Mouse (Mus musculus) megakaryocyte, embryonic 14.5 days (primary cell): ENCODE measurements around the gene Fahd1. TPM values are rescaled to one million over a fixed set of nuclear protein-coding genes. Genes with fewer than 3 reads are reported as not detected.

Source experiments
- H3K27me3 ChIP-seq: replicated peaks from 2 replicates; pipeline ENCODE3; 2012; ENCODE audit warnings: inconsistent platforms
- H3K36me3 ChIP-seq: replicated peaks from 2 replicates; pipeline ENCODE3; 2012; ENCODE audit warnings: low read length, inconsistent platforms, mixed read lengths
- H3K4me1 ChIP-seq: 2 replicates; pipeline ENCODE4 v1.6.1; 2012; ENCODE audit warnings: inconsistent platforms
- H3K4me3 ChIP-seq: replicated peaks from 2 replicates; pipeline ENCODE3; 2012; ENCODE audit warnings: moderate library complexity, mild to moderate bottlenecking, inconsistent platforms
- H3K9me3 ChIP-seq: 2 replicates; pipeline ENCODE4 v1.6.1; 2012; ENCODE audit warnings: inconsistent platforms
- FLI1 ChIP-seq: IDR thresholded peaks from 2 replicates; pipeline ENCODE4 v1.6.1; 2012; ENCODE audit warnings: low read length, inconsistent platforms, mixed read lengths
- GATA1 ChIP-seq: IDR thresholded peaks from 3 replicates; pipeline ENCODE4 v1.6.1; 2012; ENCODE audit warnings: mixed read lengths, low read length, inconsistent platforms, borderline replicate concordance
- polyA plus RNA-seq: library from polyadenylated mRNA; stranded (reverse); fragments of >175 nt; gene quantifications from 2 replicates; pipeline ENCODE4 v1.2.3, GENCODE M21; 2012; ENCODE audit warnings: low replicate concordance; ENCODE audit not compliant: insufficient read depth

Gene Fahd1
- polyA plus RNA-seq, 1 experiment = 2.8 TPM

- Histone ChIP-seq H3K4me1 (peaks cover 20% of the 10 kb centered on the region), H3K27me3 (peaks cover 21% of the 10 kb centered on the region), H3K4me3 (no peak overlapping the region), H3K9me3 (no peaks in the 10 kb centered on the region), H3K36me3 (no peaks in the 10 kb centered on the region)
- TF ChIP-seq FLI1 = no peak
- TF ChIP-seq GATA1 = no peak
Observed at GRCm38 (mm10) chr17:24873695-24874404, 23.7 kb upstream of the Fahd1 start.

GRCm38 (mm10) chr17:24867914-24868313, 17.8 kb upstream of the Fahd1 start:
- Histone ChIP-seq H3K9me3 (no peaks in the 10 kb centered on the region), H3K27me3 (peaks cover 12% of the 10 kb centered on the region), H3K4me1 (no peaks in the 10 kb centered on the region), H3K4me3 (no peak overlapping the region), H3K36me3 (peaks cover 39% of the 10 kb centered on the region)
- no peak for TF ChIP-seq FLI1
- no peak for TF ChIP-seq GATA1

- Histone ChIP-seq H3K9me3 (no peaks in the 10 kb centered on the region), H3K4me1 (no peaks in the 10 kb centered on the region), H3K36me3 (peaks cover 60% of the 10 kb centered on the region)
Observed at GRCm38 (mm10) chr17:24865776-24866175, 15.6 kb upstream of the Fahd1 start, which contains the start of gene Igfals. Gene Igfals, plus strand, starts transcription at chr17:24865997.

GRCm38 (mm10) chr17:24861785-24862184, 11.6 kb upstream of the Fahd1 start:
- no peaks in the 10 kb centered on the region for H3K9me3 ChIP-seq
- no peaks in the 10 kb centered on the region for H3K27me3 ChIP-seq
- H3K4me1 ChIP-seq = peaks cover 28% of the 10 kb centered on the region
- peaks cover 91% of the 10 kb centered on the region for H3K36me3 ChIP-seq
- no peak for TF ChIP-seq GATA1
- TF ChIP-seq FLI1 = no peak
- H3K4me3 ChIP-seq = no peak overlapping the region

More at GRCm38 (mm10) chr17:24865776-24866175, 15.6 kb upstream of the Fahd1 start, which contains the start of gene Igfals:
- Histone ChIP-seq H3K27me3 (peaks cover 10% of the 10 kb centered on the region), H3K4me3 (no peak within 1 kb of the TSS)
- no peak for TF ChIP-seq GATA1
- no peak for TF ChIP-seq FLI1

- no peaks in the 10 kb centered on the region for H3K27me3 ChIP-seq
- H3K4me1 ChIP-seq = peaks cover 28% of the 10 kb centered on the region
- peak overlapping the region; percentile 23 for H3K4me3 ChIP-seq
- H3K9me3 ChIP-seq = no peaks in the 10 kb centered on the region
- peaks cover 92% of the 10 kb centered on the region for H3K36me3 ChIP-seq
- TF ChIP-seq FLI1 (no peak), GATA1 (no peak)
Observed at GRCm38 (mm10) chr17:24860076-24860475, 9.9 kb upstream of the Fahd1 start.

GRCm38 (mm10) chr17:24858967-24859366, 8.8 kb upstream of the Fahd1 start:
- TF ChIP-seq GATA1 = no peak
- no peak for TF ChIP-seq FLI1
- Histone ChIP-seq H3K27me3 (no peaks in the 10 kb centered on the region), H3K4me3 (no peak overlapping the region), H3K4me1 (peaks cover 28% of the 10 kb centered on the region), H3K36me3 (peaks cover 89% of the 10 kb centered on the region), H3K9me3 (no peaks in the 10 kb centered on the region)

GRCm38 (mm10) chr17:24857831-24858470, 7.8 kb upstream of the Fahd1 start:
- no peak for TF ChIP-seq GATA1
- no peak for TF ChIP-seq FLI1
- Histone ChIP-seq H3K4me3 (no peak overlapping the region), H3K9me3 (no peaks in the 10 kb centered on the region), H3K4me1 (peaks cover 34% of the 10 kb centered on the region), H3K27me3 (no peaks in the 10 kb centered on the region), H3K36me3 (peaks cover 88% of the 10 kb centered on the region)

GRCm38 (mm10) chr17:24856589-24856988, 6.4 kb upstream of the Fahd1 start:
- H3K27me3 ChIP-seq = no peaks in the 10 kb centered on the region
- no peaks in the 10 kb centered on the region for H3K9me3 ChIP-seq
- H3K4me3 ChIP-seq = no peak overlapping the region
- H3K4me1 ChIP-seq = peaks cover 37% of the 10 kb centered on the region
- H3K36me3 ChIP-seq = peaks cover 80% of the 10 kb centered on the region
- no peak for TF ChIP-seq GATA1
- no peak for TF ChIP-seq FLI1

GRCm38 (mm10) chr17:24855838-24856464, 5.8 kb upstream of the Fahd1 start:
- Histone ChIP-seq H3K36me3 (peaks cover 73% of the 10 kb centered on the region), H3K4me1 (peaks cover 43% of the 10 kb centered on the region), H3K27me3 (no peaks in the 10 kb centered on the region), H3K4me3 (no peak overlapping the region), H3K9me3 (no peaks in the 10 kb centered on the region)
- no peak for TF ChIP-seq FLI1
- TF ChIP-seq GATA1 = no peak

GRCm38 (mm10) chr17:24851381-24852125, 1.4 kb upstream of the Fahd1 start:
- H3K4me3 ChIP-seq = peak overlapping the region; percentile 100
- no peaks in the 10 kb centered on the region for H3K27me3 ChIP-seq
- peaks cover 43% of the 10 kb centered on the region for H3K36me3 ChIP-seq
- H3K4me1 ChIP-seq = peaks cover 35% of the 10 kb centered on the region
- no peaks in the 10 kb centered on the region for H3K9me3 ChIP-seq
- TF ChIP-seq FLI1 (no peak), GATA1 (no peak)
